Mouse (Mus musculus): ENCODE results near the gene Aox3.

Aox3 gene

DNA sequence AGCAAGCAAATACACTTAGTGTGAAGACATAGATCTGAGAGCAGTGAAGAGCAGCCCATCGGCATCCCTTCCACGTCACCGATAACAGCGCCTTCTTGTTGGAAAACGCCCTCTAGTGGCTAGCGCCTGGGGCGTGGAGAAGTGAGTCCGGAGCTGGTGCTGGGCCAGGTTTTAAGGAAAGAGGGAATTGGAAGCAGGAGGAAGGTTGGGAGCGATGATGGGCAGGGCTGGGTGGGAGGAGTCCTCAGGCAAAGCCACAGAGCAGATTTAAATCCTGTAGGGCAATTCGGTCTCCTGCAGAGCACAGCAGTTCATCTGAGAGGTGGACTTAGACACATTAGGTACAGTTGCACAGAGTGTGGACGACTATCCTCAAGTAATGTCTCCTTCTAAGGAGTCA, at the start of gene Aox3:
Aox3 (plus strand) TSS at position 251 of the 400 bp plus-strand sequence.
- peak; percentile 69 for DNase-seq (ENCODE audit: low spot score)

DNA sequence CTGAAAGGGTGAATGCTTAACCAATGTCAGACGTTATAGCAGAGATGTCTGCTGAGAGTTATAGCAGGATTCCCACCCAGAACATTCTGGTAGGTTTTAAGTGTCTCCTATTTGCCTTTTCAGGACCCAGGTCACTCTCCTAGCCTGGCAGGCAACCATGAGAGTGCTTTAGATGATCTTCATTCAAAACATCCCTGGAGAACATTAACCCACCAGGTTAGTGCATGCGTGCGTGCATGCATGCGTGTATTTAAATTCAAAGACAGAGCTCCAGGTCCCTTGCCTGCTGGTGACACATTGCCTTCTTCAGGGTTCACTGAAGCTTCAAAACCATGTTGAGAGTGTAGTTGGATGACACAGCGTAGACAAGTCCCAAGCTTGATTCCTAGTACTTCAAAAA, 47.8 kb upstream of the Aox3 start:
- DNase-seq (ENCODE audit: low spot score), result no peak

GRCm38 (mm10) chr1:58065606-58066005, 47.3 kb upstream of the Aox3 start:
- DNase-seq (ENCODE audit: low spot score), result no peak

DNA sequence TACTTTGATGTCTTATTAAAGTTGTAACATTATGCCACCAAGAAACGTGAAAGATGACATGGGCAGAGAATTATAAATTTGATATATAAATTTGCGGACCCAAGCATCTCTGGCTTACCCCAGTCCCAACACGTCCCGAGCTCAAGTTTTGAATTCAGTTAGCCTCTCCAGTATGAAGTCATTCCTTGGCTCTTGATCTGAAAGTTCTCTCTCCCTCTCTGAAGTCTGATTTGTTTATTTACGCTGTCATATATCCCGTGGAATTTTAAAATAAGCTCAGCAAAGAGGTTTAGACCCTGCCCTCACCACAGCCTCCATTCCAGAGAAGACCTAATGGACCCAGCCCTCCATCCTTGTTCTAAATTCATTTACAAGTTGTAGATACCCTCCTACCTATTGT, 43.7 kb upstream of the Aox3 start:
- no peak for DNase-seq (ENCODE audit: low spot score)

DNA sequence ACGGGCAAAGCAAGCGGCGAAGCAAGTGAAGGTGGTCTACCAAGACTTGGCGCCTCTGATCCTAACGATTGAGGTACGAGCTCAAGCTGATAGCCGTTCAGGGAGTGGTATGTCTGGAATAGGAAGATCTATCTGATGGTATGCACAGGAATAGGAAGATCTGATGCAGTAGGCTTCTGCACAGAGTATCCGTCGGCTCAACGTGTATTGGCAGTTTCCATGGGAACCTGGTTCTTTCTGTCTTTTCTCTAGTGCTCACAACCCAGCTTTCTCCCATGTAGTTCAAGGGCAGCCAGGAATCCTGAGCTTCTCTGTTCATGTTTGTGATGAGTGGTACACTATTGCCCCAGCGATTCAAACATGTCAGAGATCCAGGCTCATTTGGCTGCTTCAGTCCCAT, 42.8 kb upstream of the Aox3 start:
- no peak for DNase-seq (ENCODE audit: low spot score)

DNA sequence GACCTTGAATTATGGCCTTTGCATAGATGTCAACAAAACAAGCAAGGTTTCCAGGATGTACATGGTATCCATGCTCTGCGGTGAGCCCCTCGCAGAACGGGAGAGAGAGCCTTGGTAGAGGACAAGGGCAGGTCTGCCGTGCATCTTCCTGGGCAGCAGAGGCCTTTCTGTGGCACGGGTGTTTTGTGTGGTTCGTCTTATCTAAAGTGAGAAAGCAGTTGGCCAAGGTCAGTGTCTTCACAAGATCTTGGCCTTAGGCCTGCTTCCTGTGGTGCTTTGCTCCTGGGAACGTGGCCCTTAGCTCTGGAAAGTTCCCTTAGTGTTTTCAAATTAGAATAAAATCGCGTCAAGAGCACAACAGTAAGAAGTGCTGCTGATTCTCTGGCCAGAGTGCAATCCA, 41.9 kb upstream of the Aox3 start:
- no peak for DNase-seq (ENCODE audit: low spot score)

DNA sequence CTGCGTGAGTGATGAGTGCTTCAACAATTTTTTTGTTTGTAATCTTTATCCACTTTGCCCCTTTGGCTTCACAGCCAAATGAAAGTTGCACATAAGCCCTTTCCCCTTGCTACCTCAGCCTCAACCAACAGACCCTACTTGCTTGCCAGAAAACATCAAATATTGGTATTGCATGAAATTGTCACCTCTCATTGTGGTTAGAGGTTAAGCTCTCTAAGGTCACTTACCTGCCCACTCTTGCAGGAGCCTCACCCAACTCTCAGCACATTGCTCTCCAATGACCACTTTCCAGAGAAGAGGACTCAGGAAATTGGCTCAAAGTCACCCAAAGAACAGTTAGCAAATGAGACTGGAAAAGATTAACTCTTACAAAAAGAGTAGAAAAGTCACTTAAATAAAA, 41.4 kb upstream of the Aox3 start:
- DNase-seq (ENCODE audit: low spot score), result no peak

DNA sequence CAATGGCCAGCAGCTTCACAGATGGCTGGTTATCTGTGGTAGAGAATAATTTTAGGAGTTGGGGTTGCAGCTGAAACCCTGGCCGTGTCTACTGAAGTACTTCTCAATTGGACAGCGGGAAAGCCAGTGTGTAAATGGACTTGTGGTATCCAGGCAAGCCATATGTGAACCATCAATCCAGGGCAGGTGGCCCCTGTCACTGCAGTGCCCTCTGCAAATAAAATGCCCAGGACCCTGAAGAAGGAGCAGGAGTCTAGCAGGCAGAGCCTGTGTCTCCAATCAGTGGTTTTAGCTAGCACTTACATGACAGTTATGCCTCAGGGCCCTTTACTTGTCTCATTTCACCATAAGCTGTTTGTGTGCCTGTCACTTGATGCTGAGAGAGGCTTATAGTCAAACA, 40.5 kb upstream of the Aox3 start:
- DNase-seq (ENCODE audit: low spot score), result no peak

DNA sequence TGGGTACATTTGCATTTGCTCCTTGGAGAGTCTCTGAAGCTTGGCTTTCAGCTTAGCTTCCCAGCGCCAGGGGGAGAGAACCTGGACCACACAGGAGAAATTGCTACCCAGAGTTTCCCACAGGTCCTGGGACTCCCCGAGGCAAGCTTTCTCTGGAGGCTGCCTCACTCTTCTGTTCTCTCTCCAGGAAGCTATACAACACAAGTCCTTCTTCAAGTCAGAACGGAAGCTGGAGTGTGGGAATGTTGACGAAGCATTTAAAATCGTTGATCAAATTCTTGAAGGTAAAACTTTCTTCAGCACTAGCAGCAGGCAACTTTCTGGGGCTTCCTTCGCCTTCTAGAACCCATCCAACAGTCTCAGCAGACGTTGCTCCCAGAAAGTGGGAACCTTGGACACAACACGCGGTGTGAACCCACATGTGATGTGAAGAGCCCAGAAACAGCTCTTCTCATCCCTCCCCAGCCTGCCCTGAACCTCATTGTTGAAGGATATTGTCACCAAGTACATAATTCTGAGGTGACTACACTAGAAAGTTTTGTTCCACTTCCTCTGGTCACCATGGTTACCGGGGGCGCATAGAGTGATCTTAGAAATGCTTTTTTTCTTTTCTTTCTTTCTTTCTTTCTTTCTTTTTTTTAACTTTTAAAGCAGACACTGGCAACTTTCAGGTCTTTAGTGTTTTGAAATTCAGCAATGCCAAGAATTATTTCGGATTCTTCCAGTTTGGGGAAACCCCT, 39.8 kb upstream of the Aox3 start:
- DNase-seq (ENCODE audit: low spot score), result no peak

- DNase-seq (ENCODE audit: low spot score), result no peak
Observed at GRCm38 (mm10) chr1:58074266-58074665, 38.7 kb upstream of the Aox3 start.

GRCm38 (mm10) chr1:58077882-58078281, 35.0 kb upstream of the Aox3 start:
- DNase-seq (ENCODE audit: low spot score), result no peak

- DNase-seq (ENCODE audit: low spot score), result no peak
Observed at GRCm38 (mm10) chr1:58078390-58078789, 34.5 kb upstream of the Aox3 start.

DNA sequence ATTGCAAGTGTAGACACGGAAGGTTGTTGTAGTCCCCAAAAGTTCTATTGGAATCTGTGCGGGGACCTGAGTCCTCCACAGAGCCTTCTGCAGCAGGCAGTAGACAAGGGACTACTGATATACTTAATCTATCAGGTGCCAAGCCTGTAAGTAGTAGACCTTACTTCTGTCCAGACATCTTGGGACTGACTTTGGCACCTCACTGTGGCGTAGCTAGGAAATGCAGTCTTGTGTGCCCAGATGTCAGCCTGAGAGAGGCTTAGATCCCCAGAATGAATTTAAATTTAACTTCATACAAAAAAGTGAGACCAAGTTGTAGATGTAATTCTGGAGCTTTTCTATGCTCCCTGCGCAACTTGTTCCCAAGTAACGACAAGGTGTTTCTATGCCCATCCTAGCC, 33.2 kb upstream of the Aox3 start:
- DNase-seq (ENCODE audit: low spot score), result no peak

GRCm38 (mm10) chr1:58080446-58080845, 32.5 kb upstream of the Aox3 start:
- no peak for DNase-seq (ENCODE audit: low spot score)

DNA sequence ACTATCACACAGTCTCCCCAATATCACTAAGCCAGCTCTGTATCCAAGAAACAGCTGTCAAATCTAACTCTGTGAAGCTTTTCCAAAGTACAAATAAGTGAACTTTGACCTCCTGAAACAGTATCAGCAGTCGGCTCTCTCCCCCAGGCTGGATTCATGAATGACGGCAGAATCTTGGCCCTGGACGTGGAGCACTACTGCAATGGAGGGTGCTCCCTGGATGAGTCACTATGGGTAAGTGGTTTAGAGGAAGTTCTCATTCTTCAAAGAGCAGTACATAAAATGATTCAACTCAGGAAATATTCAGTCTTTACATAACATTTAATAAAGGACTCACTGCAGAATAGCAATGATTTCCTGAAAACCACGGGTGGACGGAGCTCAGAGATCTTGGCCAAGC, 31.6 kb upstream of the Aox3 start:
- no peak for DNase-seq (ENCODE audit: low spot score)

DNA sequence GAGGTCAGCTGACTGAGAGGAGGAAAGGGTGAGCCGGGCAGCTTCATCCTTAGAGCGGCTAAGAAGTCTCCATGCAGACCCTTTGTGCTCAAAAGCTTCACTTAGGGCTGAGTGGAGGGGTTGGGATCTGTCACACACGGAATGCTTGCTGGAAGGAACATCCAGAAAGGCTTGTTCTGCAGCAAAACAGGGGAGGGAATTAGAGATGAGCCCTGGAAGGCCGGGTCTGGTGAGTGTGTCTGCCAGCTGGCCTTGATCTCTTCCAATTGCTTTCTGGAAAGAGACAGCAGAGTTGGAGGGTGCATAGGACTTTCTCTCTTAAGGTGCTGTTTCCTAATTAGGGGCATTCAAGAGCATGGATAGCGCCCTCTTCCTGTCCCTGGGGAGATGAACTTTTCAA, 23.6 kb upstream of the Aox3 start:
- DNase-seq (ENCODE audit: low spot score), result no peak

GRCm38 (mm10) chr1:58090191-58090590, 22.7 kb upstream of the Aox3 start:
- no peak for DNase-seq (ENCODE audit: low spot score)

DNA sequence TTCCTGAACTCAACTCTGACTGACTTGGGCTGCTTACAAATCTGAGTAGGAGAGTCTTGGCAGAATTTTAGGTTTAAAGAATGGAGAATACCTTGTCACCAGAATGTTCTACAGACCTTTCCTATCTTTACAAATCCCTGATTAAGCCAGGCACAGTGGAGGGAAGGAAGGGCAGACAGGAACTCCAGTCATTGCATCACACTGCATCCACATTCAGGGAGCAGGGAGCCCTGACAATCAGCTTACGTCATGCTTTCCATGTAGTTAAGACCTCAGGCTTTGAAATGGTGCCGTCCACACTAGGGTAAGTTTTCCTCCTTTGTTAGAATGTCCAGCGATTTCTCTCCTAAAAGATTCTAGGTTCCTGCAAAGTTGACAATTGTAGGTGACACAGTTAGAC, 21.7 kb upstream of the Aox3 start:
- DNase-seq (ENCODE audit: low spot score), result no peak

DNA sequence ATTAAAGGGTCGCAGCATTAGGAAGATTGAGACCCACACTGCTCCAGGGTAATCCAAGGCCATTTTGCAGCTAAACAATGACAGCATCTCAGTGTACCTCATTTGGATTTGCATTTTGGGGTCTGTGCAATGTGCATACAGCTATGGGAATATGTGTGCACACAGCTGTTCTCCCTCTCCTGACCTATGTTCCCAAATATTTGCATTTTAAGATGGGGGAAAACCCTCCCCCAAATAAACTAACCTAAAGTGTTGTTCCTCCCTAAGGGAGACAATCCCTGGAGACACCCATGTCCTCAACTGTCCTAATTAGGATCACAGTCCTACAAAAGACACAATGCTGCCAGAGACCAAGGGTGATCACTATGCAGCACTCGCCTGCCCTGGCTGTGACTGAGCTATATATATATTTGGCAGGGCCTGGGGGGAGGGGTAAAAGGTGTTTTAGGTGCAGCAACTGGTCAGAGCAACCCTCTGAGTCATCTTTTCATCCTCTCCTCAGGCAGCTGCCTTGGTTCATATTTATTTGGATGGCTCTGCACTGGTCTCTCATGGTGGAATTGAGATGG, 20.9 kb upstream of the Aox3 start:
- no peak for DNase-seq (ENCODE audit: low spot score)

GRCm38 (mm10) chr1:58097338-58097737, 15.6 kb upstream of the Aox3 start:
- DNase-seq (ENCODE audit: low spot score), result no peak

- no peak for DNase-seq (ENCODE audit: low spot score)
Observed at GRCm38 (mm10) chr1:58099119-58099518, 13.8 kb upstream of the Aox3 start.

- DNase-seq (ENCODE audit: low spot score), result peak; percentile 6
Observed at GRCm38 (mm10) chr1:58101531-58102146, 11.3 kb upstream of the Aox3 start.

DNA sequence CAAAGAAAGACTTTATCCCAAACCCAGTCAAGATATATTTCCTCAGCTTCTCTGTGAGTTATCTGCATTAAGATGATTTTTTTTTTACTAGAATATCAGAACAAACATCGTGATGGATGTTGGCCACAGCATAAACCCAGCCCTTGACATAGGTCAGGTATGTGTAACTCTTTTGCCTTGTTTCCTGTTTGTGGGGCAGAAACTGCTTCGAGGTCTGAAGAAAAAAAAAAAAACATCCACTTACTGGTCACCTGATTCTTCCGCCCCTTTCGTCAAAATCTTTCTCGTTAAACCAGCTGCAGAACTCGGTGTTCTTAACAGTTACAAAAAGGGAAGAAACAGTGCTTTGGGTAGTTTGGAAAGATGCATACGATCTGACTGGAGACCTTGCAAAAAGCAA, 10.4 kb upstream of the Aox3 start:
- no peak for DNase-seq (ENCODE audit: low spot score)

- DNase-seq (ENCODE audit: low spot score), result no peak
Observed at GRCm38 (mm10) chr1:58105685-58106084, 7.2 kb upstream of the Aox3 start.
